Mouse (Mus musculus): ENCODE results near the gene St7. TPM values are rescaled to one million over a fixed set of nuclear protein-coding genes. Genes with fewer than 3 reads are reported as not detected.
A peak's percentile ranks its signal among the peaks of the same experiment; 100 is the strongest.

The St7 gene
- polyA plus RNA-seq, 1 experiment from 2014 or later, result 26.0 TPM

DNA sequence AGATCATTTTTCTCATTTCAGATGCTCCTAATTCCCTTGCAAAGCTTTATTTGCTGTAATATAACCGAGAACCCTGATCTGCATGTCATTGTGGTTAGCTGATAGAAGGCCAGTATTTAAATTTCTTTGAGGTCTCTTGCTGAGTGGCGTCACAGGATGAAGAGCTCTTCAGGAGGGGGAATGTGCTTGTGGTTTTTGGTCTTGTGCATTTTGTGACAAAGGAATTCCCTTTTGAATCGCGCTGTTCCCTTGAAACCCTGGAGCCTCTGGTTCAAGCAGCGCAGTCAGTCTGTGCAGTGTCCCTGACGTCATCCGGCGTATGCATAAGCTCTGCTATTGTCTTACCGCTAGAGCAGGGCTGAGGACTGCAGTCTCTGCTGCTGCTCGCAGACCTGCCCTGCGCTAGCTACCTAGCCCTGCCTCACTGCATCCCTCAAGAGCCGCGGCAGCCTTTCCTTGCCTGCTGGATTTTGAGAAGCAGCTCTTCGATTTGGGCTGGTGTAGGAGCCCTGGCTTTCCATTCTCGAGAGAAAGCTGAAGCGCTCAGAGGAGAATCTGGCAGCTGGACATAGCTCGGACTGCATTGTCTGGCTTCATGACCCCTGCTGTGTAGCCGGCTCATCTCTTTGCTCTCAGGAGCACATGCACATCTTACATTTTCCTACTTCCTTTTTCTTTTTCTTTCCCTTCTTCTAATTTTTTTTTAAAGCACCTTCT lies 56.3 kb downstream of the St7 start:
- peak overlapping the region; percentile 78 for H3K4me2 ChIP-seq (replicated peaks)
- ATAC-seq, result peak; percentile 99
- H3K9me3 ChIP-seq, result no peaks in the 10 kb centered on the region
- 5% methylated on average over 18 of the region's 18 CpGs for WGBS
- peak overlapping the region; percentile 39 for H3K4me3 ChIP-seq (replicated peaks)
- H3K36me3 ChIP-seq, result no peaks in the 10 kb centered on the region
- no peaks in the 10 kb centered on the region for H3K27me3 ChIP-seq (replicated peaks)
- peak overlapping the region; percentile 42; the same call in 1 of the 2 replicates for H3K9ac ChIP-seq
- H3K4me1 ChIP-seq (replicated peaks), result 0 out of 2 replicates have a peak, but pooled peaks cover 5% of the 10 kb centered on the region
- H3K27ac ChIP-seq, result 0 out of 2 replicates have a peak overlapping the region, but pooled peaks have one; percentile 22

DNA sequence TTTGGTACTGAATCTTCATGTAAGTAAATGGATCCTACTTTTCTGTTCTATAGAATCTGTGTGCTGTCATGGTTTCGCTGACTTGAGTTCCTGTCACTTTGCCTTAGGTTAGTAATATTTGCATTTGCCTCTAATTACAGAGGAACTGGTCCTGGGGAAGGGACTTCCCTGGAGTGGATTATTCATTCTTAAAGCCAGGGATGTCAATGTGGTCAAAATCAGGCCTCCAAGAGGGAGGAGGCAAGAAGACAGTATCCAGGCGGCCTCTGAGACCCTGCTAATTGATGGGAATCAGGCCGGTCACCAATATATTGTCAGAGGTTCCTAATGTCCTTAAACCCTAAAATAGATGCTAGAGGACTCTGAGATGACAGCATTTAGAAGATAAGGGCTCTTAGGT lies 56.9 kb downstream of the St7 start:
- Histone ChIP-seq H3K9ac (peak overlapping the region; percentile 42; the same call in 1 of the 2 replicates), H3K4me1 (replicated peaks) (0 out of 2 replicates have a peak, but pooled peaks cover 5% of the 10 kb centered on the region), H3K9me3 (no peaks in the 10 kb centered on the region), H3K27me3 (replicated peaks) (no peaks in the 10 kb centered on the region), H3K4me3 (replicated peaks) (no peak overlapping the region), H3K36me3 (no peaks in the 10 kb centered on the region), H3K27ac (no peak overlapping the region), H3K4me2 (replicated peaks) (peak overlapping the region; percentile 78; the same call in 1 of the 2 replicates)
- WGBS, result 66% methylated on average over 3 of the region's 3 CpGs
- ATAC-seq, result no peak

DNA sequence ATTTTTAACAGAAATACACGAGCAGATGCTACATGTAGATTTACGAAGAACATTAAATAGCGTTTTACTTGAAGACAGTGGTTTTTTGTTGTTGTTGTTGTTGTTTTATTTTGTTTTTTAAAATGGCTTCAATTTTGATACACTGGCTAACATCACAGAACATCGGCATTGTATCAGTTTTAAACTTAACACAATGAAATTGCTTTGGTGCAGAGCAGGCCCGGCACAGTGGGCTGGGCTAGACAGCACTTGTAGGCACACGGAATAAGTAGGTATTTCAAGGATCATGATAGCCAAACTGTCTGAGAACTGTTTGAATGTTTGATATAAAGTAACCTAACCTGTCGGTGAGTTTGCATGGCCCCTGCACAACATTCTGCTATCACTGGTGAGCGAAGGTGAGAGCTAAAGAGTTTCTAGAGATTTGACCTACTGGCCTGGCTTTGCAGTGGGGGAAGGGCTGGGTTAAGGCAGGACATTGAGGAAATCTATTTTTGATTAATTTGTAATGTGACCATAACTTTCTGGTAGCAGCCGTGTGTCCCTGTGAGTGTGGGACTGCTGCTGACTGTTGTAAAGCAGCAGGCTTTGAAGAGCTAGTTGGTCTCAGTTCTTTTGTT lies 57.4 kb downstream of the St7 start:
- Histone ChIP-seq H3K9me3 (no peaks in the 10 kb centered on the region), H3K4me2 (replicated peaks) (no peak overlapping the region), H3K4me3 (replicated peaks) (no peak overlapping the region), H3K36me3 (no peaks in the 10 kb centered on the region), H3K9ac (no peak overlapping the region), H3K4me1 (replicated peaks) (0 out of 2 replicates have a peak, but pooled peaks cover 5% of the 10 kb centered on the region), H3K27me3 (replicated peaks) (no peaks in the 10 kb centered on the region), H3K27ac (no peak overlapping the region)
- no peak for ATAC-seq
- WGBS, result 73% methylated on average over 9 of the region's 9 CpGs

DNA sequence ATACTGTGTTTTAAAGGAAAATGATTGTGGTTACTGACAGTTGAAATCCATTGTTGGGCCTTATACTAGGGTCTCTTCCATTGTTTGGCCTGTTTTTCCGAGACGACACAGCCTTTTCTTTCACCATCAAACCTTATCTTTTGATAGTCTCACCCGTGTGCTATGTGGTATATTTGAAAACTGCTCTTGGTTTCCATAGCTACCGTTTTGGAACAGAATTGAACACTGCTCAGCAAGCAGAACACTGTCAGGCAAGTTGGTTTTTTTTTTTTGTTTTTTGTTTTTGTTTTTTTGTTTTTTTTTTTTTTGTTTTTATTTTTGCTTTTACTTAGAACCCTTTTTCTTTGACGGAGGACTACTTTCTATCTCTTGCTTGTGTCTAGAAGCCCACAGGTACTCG lies 58.2 kb downstream of the St7 start:
- no peak overlapping the region for H3K4me3 ChIP-seq (replicated peaks)

DNA sequence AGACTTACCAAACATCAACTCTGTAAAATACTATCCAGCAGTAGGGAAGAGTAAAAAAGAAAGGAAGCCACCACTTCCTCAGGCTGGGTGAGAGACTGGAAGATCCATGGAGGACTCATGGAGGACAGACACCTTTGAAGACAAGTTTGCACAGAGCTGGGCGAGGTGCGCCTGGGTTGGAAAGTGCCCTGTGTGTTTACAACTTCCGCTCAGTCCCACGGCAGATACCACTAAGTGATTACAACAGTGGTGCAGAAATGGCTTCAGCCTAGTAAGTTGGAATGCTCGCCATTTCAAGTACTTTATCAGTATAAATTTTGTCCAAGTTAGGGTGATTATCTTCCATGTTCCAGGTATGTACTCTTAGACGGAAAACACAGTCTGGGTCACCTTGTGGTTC lies 63.2 kb downstream of the St7 start:
- H3K27ac ChIP-seq, result no peak overlapping the region
- 63% methylated on average over 6 of the region's 6 CpGs for WGBS
- H3K9me3 ChIP-seq, result no peaks in the 10 kb centered on the region
- H3K36me3 ChIP-seq, result no peaks in the 10 kb centered on the region
- H3K4me2 ChIP-seq (replicated peaks), result no peak overlapping the region
- H3K4me1 ChIP-seq (replicated peaks), result no peaks in the 10 kb centered on the region
- no peaks in the 10 kb centered on the region for H3K27me3 ChIP-seq (replicated peaks)
- H3K9ac ChIP-seq, result no peak overlapping the region
- 0 out of 2 replicates have a peak, but pooled peaks have one; percentile 41 for ATAC-seq
- no peak overlapping the region for H3K4me3 ChIP-seq (replicated peaks)

More for the DNA sequence above, 58.2 kb downstream of the St7 start:
- no peaks in the 10 kb centered on the region for H3K9me3 ChIP-seq
- 0 out of 2 replicates have a peak, but pooled peaks cover 5% of the 10 kb centered on the region for H3K4me1 ChIP-seq (replicated peaks)
- no peak overlapping the region for H3K4me2 ChIP-seq (replicated peaks)
- ATAC-seq, result no peak
- H3K36me3 ChIP-seq, result no peaks in the 10 kb centered on the region
- H3K27me3 ChIP-seq (replicated peaks), result no peaks in the 10 kb centered on the region
- no peak overlapping the region for H3K9ac ChIP-seq
- WGBS, result 84% methylated on average over 6 of the region's 6 CpGs
- no peak overlapping the region for H3K27ac ChIP-seq

DNA sequence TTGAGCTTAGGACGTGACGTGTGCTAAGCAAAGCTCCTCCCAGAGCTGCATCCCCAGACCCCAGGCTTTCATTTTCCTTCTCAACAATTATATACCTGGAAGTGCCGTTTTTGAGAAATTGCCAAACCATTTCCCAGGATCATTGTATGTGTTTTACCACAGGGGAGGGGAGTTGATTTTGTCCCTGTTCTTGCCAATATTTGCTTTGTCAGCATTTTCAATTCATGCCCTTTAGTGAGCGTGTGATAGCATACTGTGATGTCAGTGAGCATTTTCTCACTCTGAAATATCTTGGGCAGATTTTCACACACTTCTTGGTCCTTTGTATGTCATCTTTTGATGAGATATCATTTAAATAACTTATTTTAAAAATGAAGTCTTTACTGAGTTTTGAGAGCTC lies 65.8 kb downstream of the St7 start:
- no peak overlapping the region for H3K4me3 ChIP-seq (replicated peaks)
- no peak overlapping the region for H3K4me2 ChIP-seq (replicated peaks)
- ATAC-seq, result no peak
- H3K4me1 ChIP-seq (replicated peaks), result no peaks in the 10 kb centered on the region
- no peak overlapping the region for H3K9ac ChIP-seq
- H3K27ac ChIP-seq, result no peak overlapping the region
- no peaks in the 10 kb centered on the region for H3K27me3 ChIP-seq (replicated peaks)
- H3K9me3 ChIP-seq, result no peaks in the 10 kb centered on the region
- no peaks in the 10 kb centered on the region for H3K36me3 ChIP-seq
- WGBS, result 84% methylated on average over 4 of the region's 4 CpGs

DNA sequence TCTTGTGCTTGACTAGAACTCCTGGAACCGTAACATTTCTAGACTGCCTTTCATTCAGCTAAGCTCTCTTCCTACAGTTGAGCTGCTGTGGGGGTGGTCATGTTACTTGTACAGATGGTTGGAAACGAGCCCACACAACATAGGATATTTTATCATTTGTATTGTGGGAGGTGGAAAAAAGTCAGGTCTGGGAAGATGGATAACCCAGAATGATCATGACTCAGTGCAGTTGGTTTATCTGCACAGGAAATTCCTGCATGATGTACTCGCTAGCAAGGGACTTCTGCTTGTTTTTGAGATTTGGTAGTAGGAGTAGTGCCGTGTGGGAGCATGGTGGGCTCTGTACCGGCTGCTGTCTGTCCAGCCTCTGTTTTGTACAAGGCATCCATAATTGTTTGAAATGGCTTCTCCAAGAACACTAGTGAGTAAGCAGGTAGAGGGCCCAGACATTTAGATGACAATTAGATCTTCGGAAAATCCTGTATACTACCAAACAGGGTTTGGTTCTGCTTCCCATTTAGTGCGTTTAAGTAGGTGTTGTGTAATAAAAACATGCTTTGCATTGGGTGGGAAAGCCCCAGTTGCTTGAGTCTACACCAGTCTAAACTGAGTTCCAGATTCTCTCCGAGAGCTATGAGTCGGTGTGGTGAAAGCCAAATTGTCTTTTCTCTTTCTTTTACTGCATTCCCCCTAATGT lies 71.4 kb downstream of the St7 start:
- H3K4me2 ChIP-seq (replicated peaks), result no peak overlapping the region
- no peak; the same call in 1 of the 2 replicates for ATAC-seq
- no peak overlapping the region for H3K4me3 ChIP-seq (replicated peaks)
- H3K36me3 ChIP-seq, result no peaks in the 10 kb centered on the region
- H3K9me3 ChIP-seq, result no peaks in the 10 kb centered on the region
- H3K4me1 ChIP-seq (replicated peaks), result no peaks in the 10 kb centered on the region
- 71% methylated on average over 9 of the region's 9 CpGs for WGBS
- H3K9ac ChIP-seq, result no peak overlapping the region
- no peak overlapping the region for H3K27ac ChIP-seq
- no peaks in the 10 kb centered on the region for H3K27me3 ChIP-seq (replicated peaks)

DNA sequence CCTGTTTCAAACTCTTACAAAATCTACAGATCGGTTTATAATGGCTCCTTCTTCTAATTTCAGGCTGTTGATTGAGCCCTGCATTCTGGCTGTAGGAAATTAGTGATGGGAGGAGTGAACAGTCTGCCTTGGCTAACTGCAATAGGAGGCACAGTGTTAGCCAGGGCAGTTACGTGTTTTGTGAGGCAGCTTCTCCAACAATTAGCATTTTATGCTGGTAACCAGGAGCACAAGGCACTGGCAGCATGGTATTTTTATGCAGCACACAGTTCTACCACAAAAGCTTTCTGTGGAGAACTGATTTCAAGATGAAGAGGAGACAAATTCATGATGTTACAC lies 71.9 kb downstream of the St7 start:
- Histone ChIP-seq H3K36me3 (no peaks in the 10 kb centered on the region), H3K4me1 (replicated peaks) (no peaks in the 10 kb centered on the region), H3K9me3 (no peaks in the 10 kb centered on the region), H3K27me3 (replicated peaks) (no peaks in the 10 kb centered on the region), H3K9ac (no peak overlapping the region), H3K4me3 (replicated peaks) (no peak overlapping the region), H3K27ac (no peak overlapping the region), H3K4me2 (replicated peaks) (no peak overlapping the region)
- WGBS, result 81% methylated on average over 2 of the region's 2 CpGs
- ATAC-seq, result no peak

DNA sequence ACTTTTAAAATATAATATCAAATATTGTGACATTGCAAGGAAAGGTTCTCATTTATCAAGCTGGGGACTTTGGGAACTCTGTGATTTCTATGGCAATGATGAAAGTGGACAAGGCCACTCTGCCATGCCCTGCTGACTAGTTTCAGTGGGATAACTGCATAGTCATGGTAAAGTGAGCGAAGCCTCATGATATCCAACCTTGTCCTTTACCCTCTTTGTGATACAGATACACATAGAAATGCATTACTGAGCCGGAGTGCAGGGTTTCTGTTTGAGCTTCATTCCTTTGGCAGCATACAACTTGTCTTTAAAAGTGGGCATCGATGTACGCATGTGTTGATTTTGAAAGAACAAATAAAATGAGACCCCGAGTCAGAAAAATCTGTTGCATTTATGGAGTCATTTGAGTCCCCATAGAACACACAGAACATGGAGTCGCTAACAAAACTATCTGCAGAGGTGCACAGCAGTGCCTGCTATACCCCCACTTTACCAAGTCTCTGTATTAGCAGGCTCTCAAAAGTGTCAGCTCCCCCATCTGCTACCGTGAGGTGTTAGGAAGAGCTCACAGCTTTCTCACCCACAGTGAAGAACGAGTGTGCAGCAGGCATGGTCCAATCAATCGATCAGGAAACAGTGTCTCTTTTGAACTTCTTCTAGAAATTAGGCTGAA lies 77.4 kb downstream of the St7 start:
- no peak overlapping the region for H3K4me2 ChIP-seq (replicated peaks)
- H3K36me3 ChIP-seq, result no peaks in the 10 kb centered on the region
- H3K9ac ChIP-seq, result no peak overlapping the region
- ATAC-seq, result no peak
- peaks cover 3% of the 10 kb centered on the region; the same call in 1 of the 2 replicates for H3K4me1 ChIP-seq (replicated peaks)
- no peaks in the 10 kb centered on the region for H3K27me3 ChIP-seq (replicated peaks)
- no peaks in the 10 kb centered on the region for H3K9me3 ChIP-seq
- 78% methylated on average over 9 of the region's 9 CpGs for WGBS
- H3K4me3 ChIP-seq (replicated peaks), result no peak overlapping the region
- H3K27ac ChIP-seq, result no peak overlapping the region

DNA sequence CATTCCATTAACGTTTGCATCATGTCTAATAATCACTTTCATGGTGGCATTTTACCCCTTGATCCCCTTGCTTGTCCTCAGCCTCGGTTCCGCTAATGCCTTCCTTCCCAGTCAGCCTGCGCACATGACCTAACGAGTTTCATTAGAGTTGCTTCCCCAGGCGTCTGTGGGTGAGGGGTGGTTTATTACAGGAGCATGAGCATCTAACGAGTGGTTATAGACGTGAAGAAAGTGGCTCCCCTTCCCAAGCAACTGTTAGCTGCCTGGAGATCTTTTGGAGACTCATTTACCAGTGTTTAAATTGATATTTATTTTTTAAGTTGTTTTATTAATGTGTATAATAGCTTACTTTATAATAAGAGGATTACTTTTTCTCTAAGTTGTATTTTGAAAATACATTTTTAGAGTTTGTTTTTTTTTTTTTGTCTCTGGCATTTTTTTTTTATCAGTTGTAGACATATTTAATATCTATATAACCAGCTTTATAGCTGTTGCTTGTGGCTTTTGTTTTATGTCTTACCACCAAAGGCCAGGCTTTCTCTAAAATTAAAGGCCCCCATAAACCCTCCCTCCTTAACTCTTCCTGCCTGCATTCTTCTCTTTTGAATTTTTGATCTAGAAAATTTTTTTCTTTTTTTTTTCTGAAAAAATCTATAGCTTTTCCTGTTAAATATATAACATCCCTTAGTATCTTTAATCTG lies 78.1 kb downstream of the St7 start:
- ATAC-seq, result no peak
- Histone ChIP-seq H3K36me3 (no peaks in the 10 kb centered on the region), H3K4me1 (replicated peaks) (peaks cover 3% of the 10 kb centered on the region; the same call in 1 of the 2 replicates), H3K4me2 (replicated peaks) (no peak overlapping the region), H3K27me3 (replicated peaks) (no peaks in the 10 kb centered on the region), H3K27ac (no peak overlapping the region), H3K9me3 (no peaks in the 10 kb centered on the region), H3K4me3 (replicated peaks) (no peak overlapping the region), H3K9ac (no peak overlapping the region)
- 42% methylated on average over 8 of the region's 8 CpGs for WGBS

DNA sequence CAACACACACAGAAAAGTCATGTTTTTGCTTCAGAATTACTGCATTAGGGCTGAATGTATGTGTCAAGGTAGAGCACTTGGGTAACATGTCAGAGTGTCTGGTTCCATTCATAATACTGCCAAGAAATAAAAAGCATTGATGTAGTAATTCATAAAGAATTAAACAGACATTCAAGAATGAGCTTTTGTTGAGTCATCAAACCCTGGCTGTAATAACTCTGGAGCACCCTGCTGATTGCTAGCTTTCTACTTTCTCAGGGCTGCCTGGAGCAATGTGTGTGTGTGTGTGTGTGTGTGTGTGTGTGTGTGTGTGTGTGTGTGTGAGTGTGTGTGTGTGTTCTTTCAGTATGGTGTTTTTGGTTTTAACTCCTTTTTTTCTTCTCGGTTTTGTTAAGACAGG lies 78.7 kb downstream of the St7 start:
- Histone ChIP-seq H3K27me3 (replicated peaks) (no peaks in the 10 kb centered on the region), H3K9ac (no peak overlapping the region), H3K27ac (no peak overlapping the region), H3K4me2 (replicated peaks) (no peak overlapping the region), H3K36me3 (no peaks in the 10 kb centered on the region), H3K4me3 (replicated peaks) (no peak overlapping the region), H3K4me1 (replicated peaks) (peaks cover 3% of the 10 kb centered on the region; the same call in 1 of the 2 replicates), H3K9me3 (no peaks in the 10 kb centered on the region)
- WGBS, result 94% methylated on average over 1 of the region's 1 CpGs
- no peak for ATAC-seq

All from intestine, embryonic 15.5 days (tissue).